Mouse (Mus musculus): ENCODE measurements at regions not wholly inside any gene's neighbourhood (a gene's known extent, or its start where the extent isn't known, plus 50 kb on each side); places are given as distances from the start of the nearest gene placed in this dataset.

- POLR2A ChIA-PET = no interaction called here
- ATAC-seq = no peak
- CTCF ChIA-PET = interaction anchor here (1.0 kb wide), 1 partner anchor 10 kb away, joined by 3 read pairs; no protein-coding TSS in a partner anchor
These were observed 101.8 kb upstream of the March1 start for GRCm38 (mm10) chr8:65515910-65516309.

DNA sequence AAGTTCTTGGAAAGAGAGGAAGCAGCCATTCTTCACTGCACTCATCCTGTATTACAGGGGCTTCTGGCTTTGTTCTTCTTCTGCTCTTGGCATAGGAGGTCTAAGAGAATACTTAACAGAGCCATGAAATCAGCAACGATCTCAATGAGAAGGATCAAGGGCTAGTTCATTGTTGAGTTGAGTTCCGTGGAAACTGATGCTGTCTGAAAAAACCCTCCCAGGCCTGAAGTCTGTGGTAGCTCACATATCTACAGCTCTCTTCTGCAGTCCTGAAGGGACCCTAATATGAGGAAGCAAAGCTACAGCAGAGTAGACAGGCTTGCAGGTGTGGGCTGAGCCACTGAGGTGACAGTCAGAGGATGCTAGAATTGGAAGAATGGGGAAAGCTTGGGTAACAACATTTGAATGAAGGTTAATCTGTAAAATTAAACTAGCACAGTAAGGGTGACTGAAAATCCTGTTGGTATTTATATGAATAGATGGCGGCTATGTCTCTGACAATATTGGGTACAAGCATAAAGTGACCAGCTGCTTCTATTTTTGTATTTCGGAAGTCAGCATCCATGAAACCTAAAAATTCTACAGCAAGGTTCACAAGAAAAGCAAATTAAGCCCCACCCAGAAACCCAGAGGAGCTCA, 64.2 kb upstream of the March1 start:
- H3K27me3 ChIP-seq = peaks cover 7% of the 10 kb centered on the region
- DNase-seq (ENCODE audit: low read depth, low spot score) = no peak
- in situ Hi-C loops (cut with MboI; ENCODE audit: low pct_unique_long_range_greater_than_20kb) = no loop called here
- ChIA-PET POLR2A (no interaction called here), CTCF (no interaction called here)
- TF ChIP-seq CTCF (IDR thresholded peaks at IDR 0.05) = no peak
- ATAC-seq = no peak

More at GRCm38 (mm10) chr8:65515910-65516309, 101.8 kb upstream of the March1 start:
- TF ChIP-seq CTCF (IDR thresholded peaks at IDR 0.05) = no peak
- no peaks in the 10 kb centered on the region for H3K27me3 ChIP-seq
- no peak for DNase-seq (ENCODE audit: low read depth, low spot score)
- in situ Hi-C loops (cut with MboI; ENCODE audit: low pct_unique_long_range_greater_than_20kb) = no loop called here

DNA sequence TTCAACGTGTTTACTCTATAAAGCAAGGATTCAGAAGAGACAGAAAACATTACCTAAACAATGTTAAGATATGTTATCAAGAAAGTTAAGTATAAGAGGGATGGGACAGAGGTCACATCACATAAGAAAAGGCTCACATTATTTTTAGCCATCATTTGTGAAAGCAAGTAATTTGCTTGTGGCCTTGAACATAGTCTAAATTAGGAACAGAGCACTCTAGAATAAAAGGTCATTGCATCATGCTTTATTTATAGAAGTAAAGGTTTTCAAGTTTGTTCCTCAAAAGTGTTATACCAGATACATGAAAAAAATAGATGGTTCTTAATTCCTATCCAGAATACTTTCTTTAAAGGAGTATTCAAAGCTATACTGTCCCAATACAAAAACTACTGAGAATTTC, 62.4 kb upstream of the March1 start:
- in situ Hi-C loops (cut with MboI; ENCODE audit: low pct_unique_long_range_greater_than_20kb) = no loop called here
- ATAC-seq = no peak
- TF ChIP-seq CTCF (IDR thresholded peaks at IDR 0.05) = no peak
- CTCF ChIA-PET = no interaction called here
- POLR2A ChIA-PET = no interaction called here
- H3K27me3 ChIP-seq = peaks cover 7% of the 10 kb centered on the region
- no peak for DNase-seq (ENCODE audit: low read depth, low spot score)
